Mouse (Mus musculus) central nervous system, embryonic 14 days (tissue): ENCODE results near the gene Xiap. TPM values are rescaled to one million over a fixed set of nuclear protein-coding genes. Genes with fewer than 3 reads are reported as not detected.

Source experiments
- polyA plus RNA-seq: library from polyadenylated mRNA; depleted of rRNA; stranded (reverse); fragments of >200 nt; gene quantifications from 2 replicates; pipeline ENCODE4 v1.2.3, GENCODE M21; 2012; rRNA removed

Xiap gene
- 27.6 and 28.8 TPM in 2 replicates for polyA plus RNA-seq

DNA sequence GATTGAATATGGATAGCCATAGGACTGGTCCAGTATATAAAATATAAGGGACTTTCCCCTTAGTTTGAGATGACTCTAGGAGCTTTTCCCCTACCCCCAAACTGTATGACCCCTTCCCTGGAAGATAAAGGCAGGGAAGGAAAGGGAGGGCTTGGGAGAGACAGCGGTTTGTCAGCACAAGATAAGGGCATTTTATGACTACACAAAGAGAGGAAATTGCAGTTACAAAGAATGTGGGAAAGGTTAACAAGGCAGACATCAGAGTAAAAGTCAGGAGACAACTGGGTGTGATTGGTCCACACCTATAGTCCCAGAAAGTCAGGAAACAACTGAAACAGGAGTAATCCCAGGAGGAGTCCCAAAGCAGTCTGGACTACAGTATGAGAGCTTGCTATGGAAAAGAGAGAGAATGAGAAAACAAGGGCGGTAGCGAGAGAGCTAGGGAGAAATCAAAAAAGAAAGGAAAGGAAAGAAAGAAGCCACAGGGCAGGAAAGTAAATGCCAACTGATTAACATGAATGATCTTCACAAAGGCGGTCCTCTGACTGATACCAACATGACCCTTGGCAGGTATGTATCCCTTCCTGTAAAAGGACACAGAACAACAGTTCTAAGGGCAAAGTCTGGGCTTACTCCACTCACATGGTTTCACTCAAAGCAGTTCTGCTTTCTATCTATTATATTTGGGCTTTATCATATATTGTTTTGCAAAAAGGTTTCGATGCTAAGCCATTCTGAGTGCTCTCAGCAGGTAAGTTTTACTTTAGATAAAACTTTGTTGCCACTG lies at the start of gene Xiap:
Gene Xiap (plus strand): TSS at position 398 of the 787 bp plus-strand sequence.

DNA sequence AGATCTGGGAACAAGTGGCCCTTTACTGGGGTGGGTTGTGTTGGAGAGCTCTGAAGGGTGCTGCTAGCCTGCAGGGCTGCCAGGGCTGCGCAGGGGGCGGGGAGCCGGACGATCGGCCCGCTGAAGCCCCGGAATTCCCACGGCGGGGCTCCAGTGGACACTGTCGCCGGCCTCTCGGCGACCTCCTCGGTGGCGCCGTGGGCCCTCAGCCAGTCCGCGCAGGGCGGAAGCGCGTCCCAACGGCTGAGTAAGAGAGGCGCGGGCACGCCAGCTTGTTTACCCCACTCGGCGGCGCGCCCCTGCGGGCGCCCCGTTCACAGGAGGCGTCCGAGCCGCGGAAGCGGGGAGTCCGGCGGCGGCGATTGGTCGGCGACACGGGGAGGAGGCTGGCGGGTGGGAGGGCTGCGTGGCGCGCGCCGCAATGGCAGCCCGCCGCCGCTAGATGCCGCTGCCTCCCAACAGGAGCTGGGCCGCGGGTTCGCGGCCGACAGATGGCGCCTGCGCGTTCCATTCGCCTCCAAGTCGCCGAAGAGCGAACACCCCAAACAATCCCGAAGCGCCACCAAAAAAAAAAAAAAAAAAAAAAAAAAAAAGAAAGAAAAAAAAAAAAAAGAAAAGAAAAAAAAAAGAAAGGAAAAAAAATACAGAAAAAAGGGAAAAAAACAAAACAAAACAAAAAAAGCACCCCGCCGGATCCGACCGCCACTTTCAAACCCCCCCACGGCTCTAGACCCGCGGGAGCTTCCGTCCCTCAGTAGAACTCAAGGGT lies 89.5 kb downstream of the Xiap start, which contains the start of gene Stag2:
Gene Stag2 (plus strand): TSS at position 530 of the 769 bp plus-strand sequence.

Other genes starting within 250 kb of the Xiap start
- 47.6 and 53.2 TPM in 2 replicates for gene Thoc2, start 139.0 kb upstream of the Xiap start, polyA plus RNA-seq
- 27.0 and 35.4 TPM in 2 replicates for gene Stag2, start 89.6 kb downstream of the Xiap start, polyA plus RNA-seq